Mouse (Mus musculus): ENCODE results near the gene Dpt.

- TF ChIP-seq GATA1 (IDR thresholded peaks at IDR 0.05; ENCODE audit: borderline replicate concordance, low read length): no peak
- no peak for TF ChIP-seq FLI1 (IDR thresholded peaks at IDR 0.05; ENCODE audit: low read length)
These were observed 68.2 kb downstream of the Dpt start for GRCm38 (mm10) chr1:164864666-164865065.

All from megakaryocyte, embryonic 14.5 days (primary cell).